Mouse (Mus musculus) midbrain, embryonic 15.5 days (tissue): ENCODE results near the gene Proser1. TPM values are rescaled to one million over a fixed set of nuclear protein-coding genes. Genes with fewer than 3 reads are reported as not detected.

ENCODE experiments used
- ATAC-seq: fragments of 200-750 bp; cut with Nextera tagmentation; replicated peaks from 2 replicates; pipeline ENCODE4 v1.8.0; 2017; ENCODE audit warnings: moderate TSS enrichment
- H3K27ac ChIP-seq: fragments of 300-500 bp; sonication (generic); 2 replicates; pipeline ENCODE4 v1.5.1; 2015; ENCODE audit warnings: mild to moderate bottlenecking, inconsistent platforms
- H3K27me3 ChIP-seq: fragments of 300-500 bp; sonication (generic); replicated peaks from 2 replicates; pipeline ENCODE4 v1.6.1; 2015; ENCODE audit warnings: inconsistent platforms
- H3K36me3 ChIP-seq: fragments of 300-500 bp; sonication (generic); replicated peaks from 2 replicates; pipeline ENCODE4 v1.6.1; 2015; ENCODE audit warnings: inconsistent platforms
- H3K4me1 ChIP-seq: fragments of 300-500 bp; sonication (generic); 2 replicates; pipeline ENCODE4 v1.6.1; 2015; ENCODE audit warnings: inconsistent platforms
- H3K4me2 ChIP-seq: fragments of 300-500 bp; sonication (generic); 2 replicates; pipeline ENCODE4 v1.6.1; 2015; ENCODE audit warnings: inconsistent platforms, mild to moderate bottlenecking, moderate library complexity
- H3K4me3 ChIP-seq: fragments of 300-500 bp; sonication (generic); 2 replicates; pipeline ENCODE4 v1.5.1; 2015; ENCODE audit warnings: mild to moderate bottlenecking, inconsistent platforms
- H3K9ac ChIP-seq: fragments of 300-500 bp; sonication (generic); 2 replicates; pipeline ENCODE4 v1.6.1; 2015; ENCODE audit warnings: mild to moderate bottlenecking, inconsistent platforms
- H3K9me3 ChIP-seq: fragments of 300-500 bp; sonication (generic); 2 replicates; pipeline ENCODE4 v1.6.1; 2016; ENCODE audit warnings: inconsistent platforms
- WGBS: fragments of 180-500 bp; shearing (Covaris S2); methylation state at CpG from one replicate; pipeline ENCODE4 v1.1.7; 2015; ENCODE audit warnings: mixed read lengths; 5-methylcytosine and 5-hydroxymethylcytosine counted together
- polyA plus RNA-seq: library from polyadenylated mRNA; unstranded; fragments of >200 nt; fragmentation: Nextera tagmentation; extraction: Ambion mirVana; gene quantifications from 2 replicates; pipeline ENCODE4 v1.2.1, GENCODE M21; 2015

Gene Proser1
- polyA plus RNA-seq, 1 experiment from 2014 or later, result 23.2 TPM

GRCm38 (mm10) chr3:53469650-53470049 is 6.2 kb downstream of the Proser1 start:
- H3K27ac ChIP-seq, result no peak overlapping the region
- no peak overlapping the region for H3K4me2 ChIP-seq
- H3K9me3 ChIP-seq, result no peaks in the 10 kb centered on the region
- H3K27me3 ChIP-seq, result no peaks in the 10 kb centered on the region
- no peak overlapping the region for H3K9ac ChIP-seq
- peaks cover 37% of the 10 kb centered on the region for H3K36me3 ChIP-seq
- no peak overlapping the region for H3K4me3 ChIP-seq
- ATAC-seq, result no peak
- 90% methylated on average over 5 of the region's 5 CpGs for WGBS
- H3K4me1 ChIP-seq, result peaks cover 39% of the 10 kb centered on the region

DNA sequence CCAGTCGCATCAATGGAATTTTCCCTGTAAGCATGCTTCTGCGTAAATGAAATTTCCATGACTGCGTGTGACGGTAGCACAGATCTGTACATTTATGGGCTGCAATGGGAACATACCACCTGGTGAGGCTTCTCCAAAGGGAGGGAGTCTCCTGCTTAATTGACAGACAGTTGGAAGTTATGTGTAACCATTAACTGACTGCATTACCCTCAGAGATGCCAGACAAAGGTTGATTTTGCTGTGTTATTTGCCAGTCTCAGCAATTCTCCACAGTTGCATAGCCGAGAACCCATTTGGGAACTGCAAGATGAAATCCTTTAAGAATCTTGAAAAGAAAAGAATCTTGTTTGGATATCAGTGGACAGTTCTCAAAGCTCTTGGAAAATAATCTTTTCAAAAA is 8.6 kb downstream of the Proser1 start:
- no peak for ATAC-seq
- H3K9ac ChIP-seq, result no peak overlapping the region
- peaks cover 46% of the 10 kb centered on the region for H3K36me3 ChIP-seq
- H3K4me3 ChIP-seq, result no peak overlapping the region
- H3K4me1 ChIP-seq, result peaks cover 16% of the 10 kb centered on the region
- 98% methylated on average over 5 of the region's 5 CpGs for WGBS
- H3K9me3 ChIP-seq, result no peaks in the 10 kb centered on the region
- no peaks in the 10 kb centered on the region for H3K27me3 ChIP-seq
- H3K4me2 ChIP-seq, result no peak overlapping the region
- no peak overlapping the region for H3K27ac ChIP-seq

- Histone ChIP-seq H3K9ac (no peak overlapping the region), H3K9me3 (no peaks in the 10 kb centered on the region), H3K27ac (no peak overlapping the region), H3K36me3 (peaks cover 67% of the 10 kb centered on the region), H3K4me3 (no peak overlapping the region), H3K4me2 (no peak overlapping the region), H3K4me1 (peaks cover 2% of the 10 kb centered on the region; the same call in 1 of the 2 replicates), H3K27me3 (no peaks in the 10 kb centered on the region)
- ATAC-seq, result no peak
- WGBS, result 82% methylated on average over 4 of the region's 4 CpGs
These were observed 10.7 kb downstream of the Proser1 start for GRCm38 (mm10) chr3:53474179-53474578.

DNA sequence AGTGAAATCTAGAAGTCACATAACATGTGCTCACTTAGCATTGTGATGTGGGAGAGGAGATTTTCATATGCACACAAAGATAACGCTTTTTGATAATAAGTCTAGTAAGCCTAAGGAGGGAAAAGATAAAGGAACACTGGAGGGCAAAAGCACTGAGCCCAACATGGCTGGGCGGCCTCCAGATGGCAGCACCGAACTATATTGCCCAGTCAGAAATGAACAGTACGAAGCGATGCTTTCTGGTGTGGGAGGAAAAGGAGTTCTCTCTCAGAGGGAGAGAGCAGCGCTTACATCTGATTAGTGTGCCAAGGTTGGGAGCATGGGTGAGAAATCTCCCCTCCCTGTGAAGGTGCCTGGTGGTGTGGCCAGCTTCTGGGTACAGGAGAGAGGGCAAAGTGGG is 12.4 kb downstream of the Proser1 start:
- no peaks in the 10 kb centered on the region for H3K27me3 ChIP-seq
- no peaks in the 10 kb centered on the region for H3K9me3 ChIP-seq
- 55% methylated on average over 6 of the region's 6 CpGs for WGBS
- no peak overlapping the region for H3K4me3 ChIP-seq
- no peak overlapping the region for H3K4me2 ChIP-seq
- H3K27ac ChIP-seq, result no peak overlapping the region
- peaks cover 74% of the 10 kb centered on the region for H3K36me3 ChIP-seq
- 0 out of 2 replicates have a peak, but pooled peaks have one; percentile 41 for ATAC-seq
- H3K9ac ChIP-seq, result no peak overlapping the region
- no peaks in the 10 kb centered on the region for H3K4me1 ChIP-seq

GRCm38 (mm10) chr3:53477468-53477867 is 14.0 kb downstream of the Proser1 start:
- peaks cover 68% of the 10 kb centered on the region for H3K36me3 ChIP-seq
- no peak for ATAC-seq
- WGBS, result 86% methylated on average over 17 of the region's 17 CpGs
- no peaks in the 10 kb centered on the region for H3K9me3 ChIP-seq
- no peak overlapping the region for H3K4me3 ChIP-seq
- H3K9ac ChIP-seq, result no peak overlapping the region
- H3K27ac ChIP-seq, result no peak overlapping the region
- no peak overlapping the region for H3K4me2 ChIP-seq
- H3K27me3 ChIP-seq, result no peaks in the 10 kb centered on the region
- no peaks in the 10 kb centered on the region for H3K4me1 ChIP-seq

- ATAC-seq, result peak; percentile 40; the same call in 1 of the 2 replicates
- Histone ChIP-seq H3K4me3 (no peak overlapping the region), H3K4me2 (no peak overlapping the region), H3K9ac (no peak overlapping the region), H3K9me3 (no peaks in the 10 kb centered on the region), H3K36me3 (peaks cover 60% of the 10 kb centered on the region), H3K4me1 (no peaks in the 10 kb centered on the region), H3K27ac (no peak overlapping the region), H3K27me3 (no peaks in the 10 kb centered on the region)
- WGBS, result 96% methylated on average over 30 of the region's 30 CpGs
These were observed 15.1 kb downstream of the Proser1 start for GRCm38 (mm10) chr3:53478419-53479046.

DNA sequence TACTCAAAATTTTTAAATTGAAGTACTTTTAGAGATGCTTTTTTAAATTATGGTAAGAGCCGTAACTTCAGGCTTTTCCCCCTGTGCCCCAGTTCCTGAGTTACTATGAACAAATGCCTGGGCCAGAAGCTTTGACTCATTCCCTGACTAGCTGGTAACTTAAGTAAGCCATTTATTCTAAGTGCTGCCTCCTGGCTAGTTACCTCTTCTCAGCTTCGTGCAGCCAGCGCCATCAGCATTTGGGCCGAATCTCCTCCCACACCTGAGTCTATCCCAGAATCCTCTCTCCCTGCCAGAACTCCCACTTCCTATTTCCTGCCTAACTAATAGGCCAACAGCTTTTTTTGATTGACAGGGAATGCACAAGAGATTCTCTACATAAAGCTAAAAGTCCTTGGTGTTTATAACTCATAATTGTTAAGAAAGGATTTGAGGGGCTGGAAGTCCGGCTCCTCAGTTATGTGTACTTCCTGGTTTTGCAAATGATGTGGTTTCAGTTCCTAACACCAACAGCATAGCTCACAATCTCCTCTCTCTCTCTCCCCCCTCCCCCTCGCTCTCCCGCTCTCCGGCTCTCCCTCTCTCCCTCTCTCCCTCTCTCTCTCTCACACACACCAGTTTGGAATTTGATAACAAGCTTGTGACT is 20.1 kb downstream of the Proser1 start:
- no peak overlapping the region for H3K4me3 ChIP-seq

GRCm38 (mm10) chr3:53486561-53486960 is 23.1 kb downstream of the Proser1 start:
- ATAC-seq, result no peak

More for the DNA sequence above, 20.1 kb downstream of the Proser1 start:
- Histone ChIP-seq H3K36me3 (peaks cover 26% of the 10 kb centered on the region; the same call in 1 of the 2 replicates), H3K27ac (no peak overlapping the region), H3K4me2 (no peak overlapping the region), H3K9me3 (no peaks in the 10 kb centered on the region), H3K9ac (no peak overlapping the region), H3K27me3 (no peaks in the 10 kb centered on the region), H3K4me1 (no peaks in the 10 kb centered on the region)
- 92% methylated on average over 8 of the region's 8 CpGs for WGBS
- no peak for ATAC-seq

GRCm38 (mm10) chr3:53486996-53487576 is 23.6 kb downstream of the Proser1 start:
- Histone ChIP-seq H3K27me3 (no peaks in the 10 kb centered on the region), H3K4me1 (no peaks in the 10 kb centered on the region), H3K4me2 (no peak overlapping the region), H3K9ac (no peak overlapping the region), H3K36me3 (0 out of 2 replicates have a peak, but pooled peaks cover 5% of the 10 kb centered on the region), H3K4me3 (no peak overlapping the region), H3K9me3 (no peaks in the 10 kb centered on the region), H3K27ac (no peak overlapping the region)
- WGBS, result 80% methylated on average over 9 of the region's 9 CpGs
- no peak for ATAC-seq

More at GRCm38 (mm10) chr3:53486561-53486960, 23.1 kb downstream of the Proser1 start:
- Histone ChIP-seq H3K4me2 (no peak overlapping the region), H3K27me3 (no peaks in the 10 kb centered on the region), H3K9ac (no peak overlapping the region), H3K27ac (no peak overlapping the region), H3K9me3 (no peaks in the 10 kb centered on the region), H3K36me3 (0 out of 2 replicates have a peak, but pooled peaks cover 8% of the 10 kb centered on the region), H3K4me3 (no peak overlapping the region), H3K4me1 (no peaks in the 10 kb centered on the region)
- 88% methylated on average over 10 of the region's 10 CpGs for WGBS

DNA sequence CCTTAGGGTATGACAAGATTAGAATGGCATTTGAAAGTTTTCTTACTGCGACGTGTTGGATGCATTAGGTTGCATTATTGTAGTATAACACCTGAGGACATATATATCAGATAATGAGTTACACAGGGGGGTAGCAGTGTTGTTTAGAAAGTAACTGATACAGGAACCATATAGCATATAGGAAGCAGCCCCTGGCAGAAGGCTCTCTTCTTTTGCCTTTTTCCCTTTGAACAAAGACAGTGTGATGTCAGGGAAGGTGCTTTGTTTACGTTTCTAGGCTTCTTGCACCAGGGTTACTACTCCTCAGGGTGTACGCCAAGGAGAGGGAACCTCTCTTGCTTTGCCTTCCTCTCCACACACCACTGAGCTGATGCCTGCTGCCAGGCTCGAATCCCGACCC is 24.9 kb downstream of the Proser1 start, which contains the start of gene Stoml3:
Gene Stoml3 (plus strand): TSS at position 301 of the 400 bp plus-strand sequence.
- Histone ChIP-seq H3K4me1 (no peaks in the 10 kb centered on the region), H3K27me3 (no peaks in the 10 kb centered on the region), H3K27ac (no peak within 1 kb of the TSS), H3K4me3 (no peak within 1 kb of the TSS), H3K4me2 (no peak within 1 kb of the TSS), H3K9ac (no peak within 1 kb of the TSS), H3K36me3 (no peaks in the 10 kb centered on the region), H3K9me3 (no peaks in the 10 kb centered on the region)
- ATAC-seq, result no peak
- WGBS, result 82% methylated on average over 6 of the region's 6 CpGs

- 84% methylated on average over 6 of the region's 6 CpGs for WGBS
- no peaks in the 10 kb centered on the region for H3K4me1 ChIP-seq
- ATAC-seq, result no peak
These were observed 35.0 kb downstream of the Proser1 start for GRCm38 (mm10) chr3:53498351-53498905.

DNA sequence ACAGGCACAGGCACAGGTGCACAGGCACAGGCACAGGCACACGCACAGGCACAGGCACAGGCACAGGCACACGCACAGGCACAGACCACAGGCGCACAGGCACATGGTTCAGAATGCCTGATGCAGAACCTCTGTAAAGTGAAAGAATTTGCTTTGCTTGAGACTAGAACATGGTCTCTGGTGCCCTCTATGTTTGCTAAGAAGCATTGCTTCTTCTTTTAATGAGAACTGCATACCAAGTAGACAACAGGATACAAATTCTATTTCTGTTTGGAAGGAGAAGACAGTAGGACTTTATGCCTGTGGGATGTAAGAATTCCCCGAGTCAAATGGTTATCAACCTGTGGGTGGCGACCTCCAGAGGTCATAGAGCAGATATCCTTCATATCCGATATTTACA is 39.0 kb downstream of the Proser1 start:
- no peaks in the 10 kb centered on the region for H3K9me3 ChIP-seq
- no peaks in the 10 kb centered on the region for H3K4me1 ChIP-seq
- no peaks in the 10 kb centered on the region for H3K36me3 ChIP-seq
- no peaks in the 10 kb centered on the region for H3K27me3 ChIP-seq
- peak; percentile 67; the same call in 1 of the 2 replicates for ATAC-seq
- 74% methylated on average over 6 of the region's 6 CpGs for WGBS
- H3K27ac ChIP-seq, result no peak overlapping the region
- H3K9ac ChIP-seq, result no peak overlapping the region
- no peak overlapping the region for H3K4me3 ChIP-seq
- no peak overlapping the region for H3K4me2 ChIP-seq

More at GRCm38 (mm10) chr3:53498351-53498905, 35.0 kb downstream of the Proser1 start:
- Histone ChIP-seq H3K27me3 (no peaks in the 10 kb centered on the region), H3K4me2 (no peak overlapping the region), H3K36me3 (no peaks in the 10 kb centered on the region), H3K27ac (no peak overlapping the region), H3K4me3 (no peak overlapping the region), H3K9ac (no peak overlapping the region), H3K9me3 (no peaks in the 10 kb centered on the region)
